Mouse (Mus musculus): ENCODE results near the gene Dcun1d1.

Gene Dcun1d1

DNA sequence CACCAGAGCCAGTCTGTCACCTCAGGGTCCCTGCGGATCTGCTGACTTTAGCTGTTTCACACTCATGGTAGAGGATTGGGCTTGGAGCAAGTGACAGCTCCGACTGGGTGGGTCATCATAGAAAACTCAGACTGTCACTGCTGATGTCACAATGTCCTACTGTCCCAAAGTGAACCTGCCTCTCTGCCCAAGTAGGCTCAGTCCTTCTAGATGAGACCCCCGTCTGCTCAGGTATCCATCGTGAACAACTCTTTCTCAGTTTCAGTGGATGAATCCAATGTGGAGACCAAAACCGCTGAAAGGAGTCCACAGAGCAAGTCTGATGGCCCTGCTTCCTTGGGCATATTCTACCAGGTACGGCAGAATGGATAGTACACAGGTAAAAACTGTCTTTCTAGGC is at the start of gene Dcun1d1:
Gene Dcun1d1 (minus strand): TSS at position 101 of the 400 bp plus-strand sequence.
- DNase-seq (ENCODE audit: low read depth in 2 of 2, low spot score in 2 of 2): no peak

DNA sequence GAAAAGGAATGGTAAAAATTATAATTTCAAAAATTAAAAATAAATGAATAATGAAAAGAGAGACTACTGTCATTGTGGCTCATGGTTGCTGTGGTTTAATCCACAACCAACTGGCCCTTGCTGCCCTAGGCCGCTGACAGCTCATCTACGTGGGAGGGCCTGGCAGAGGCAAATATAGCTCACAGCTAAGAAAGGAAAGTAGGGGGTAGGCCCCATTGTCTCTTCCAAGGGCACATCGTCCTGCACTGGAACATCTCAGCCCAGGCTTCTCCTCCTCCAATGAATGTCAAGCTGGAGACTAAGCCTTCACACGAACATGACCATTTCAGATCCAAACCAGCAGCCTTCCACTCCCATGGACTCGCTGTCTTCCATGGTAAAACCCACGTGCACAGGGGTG is 49.0 kb upstream of the Dcun1d1 start:
- no peak for DNase-seq (ENCODE audit: low read depth in 2 of 2, low spot score in 2 of 2)

DNA sequence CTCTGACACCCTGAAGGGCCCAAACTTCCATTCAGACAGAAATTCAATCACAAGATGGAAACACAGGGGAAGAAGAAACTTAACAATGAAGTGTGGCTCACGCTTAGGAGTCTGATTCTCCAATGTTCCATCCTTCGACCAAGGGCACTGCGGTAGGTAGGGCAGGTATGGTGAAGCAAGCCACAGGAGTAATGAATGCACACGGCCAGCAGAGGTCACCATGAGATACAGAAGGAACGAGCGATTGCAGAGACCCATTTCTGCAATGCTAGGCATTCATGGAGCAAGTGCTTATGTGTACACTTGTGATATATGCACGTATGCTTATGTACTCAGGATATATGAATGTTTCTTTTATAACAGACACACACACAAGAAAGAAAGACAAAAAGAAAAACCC is 36.3 kb upstream of the Dcun1d1 start:
- peak in 1 of 2 experiments; percentile 14 for DNase-seq (ENCODE audit: low read depth in 2 of 2, low spot score in 2 of 2)

DNA sequence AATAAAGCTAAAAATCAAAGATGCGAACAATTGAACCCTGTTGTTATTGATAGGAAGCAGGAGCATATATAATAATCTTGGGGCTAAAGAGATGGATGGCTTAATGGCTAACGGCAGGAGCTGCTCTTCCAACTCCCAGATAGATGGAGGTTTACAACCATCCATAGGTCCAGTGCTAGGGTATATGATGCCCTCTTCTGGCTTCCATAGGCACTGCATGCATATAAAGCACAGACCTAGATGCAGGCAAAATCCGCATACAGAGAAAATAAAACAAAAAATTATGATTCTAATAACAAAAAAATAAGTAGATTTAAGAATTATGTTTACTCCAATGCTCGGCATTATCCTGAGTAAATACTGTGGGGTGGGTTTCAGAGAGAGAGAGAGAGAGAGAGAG is 35.7 kb upstream of the Dcun1d1 start:
- DNase-seq (ENCODE audit: low read depth in 2 of 2, low spot score in 2 of 2): peak in 1 of 2 experiments; percentile 15

DNA sequence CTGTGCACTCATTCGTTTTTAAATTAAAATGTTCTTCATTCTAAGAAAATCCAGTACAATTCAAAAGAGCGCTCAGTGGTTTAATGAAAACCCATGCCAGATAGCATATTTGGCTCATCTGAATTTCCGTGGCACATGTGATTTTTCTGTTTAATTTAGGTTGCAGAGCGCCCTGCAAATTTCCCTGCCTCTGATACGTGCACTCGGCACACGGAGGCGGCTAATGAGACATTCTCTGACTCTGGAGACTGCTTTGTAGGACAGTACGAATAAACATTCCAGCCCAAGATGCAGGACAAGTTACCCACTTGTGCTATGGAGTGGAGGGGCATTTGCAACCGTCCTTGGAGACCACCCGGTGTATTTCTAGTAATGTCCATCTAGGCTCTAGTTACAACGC is 33.9 kb upstream of the Dcun1d1 start:
- no peak for DNase-seq (ENCODE audit: low read depth in 2 of 2, low spot score in 2 of 2)

DNA sequence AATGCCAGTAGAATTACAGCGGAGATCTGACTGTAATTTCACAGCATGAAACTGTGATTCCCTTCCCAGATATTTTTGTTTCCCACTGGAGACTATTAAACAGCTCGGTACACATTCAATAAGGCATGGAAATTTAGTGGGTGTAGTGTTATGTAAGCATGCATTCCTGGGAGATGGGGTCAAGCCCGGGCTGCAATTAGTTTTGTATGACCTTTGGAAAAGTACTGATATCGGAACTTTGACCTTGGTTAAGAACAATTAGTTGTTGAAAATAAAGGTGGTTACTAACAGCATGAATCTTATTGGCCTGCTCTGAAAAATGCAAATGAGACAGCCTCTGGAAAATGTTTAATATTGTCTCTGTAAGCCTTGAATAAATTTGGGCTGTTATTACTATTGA is 33.2 kb upstream of the Dcun1d1 start:
- DNase-seq (ENCODE audit: low read depth in 2 of 2, low spot score in 2 of 2): no peak

DNA sequence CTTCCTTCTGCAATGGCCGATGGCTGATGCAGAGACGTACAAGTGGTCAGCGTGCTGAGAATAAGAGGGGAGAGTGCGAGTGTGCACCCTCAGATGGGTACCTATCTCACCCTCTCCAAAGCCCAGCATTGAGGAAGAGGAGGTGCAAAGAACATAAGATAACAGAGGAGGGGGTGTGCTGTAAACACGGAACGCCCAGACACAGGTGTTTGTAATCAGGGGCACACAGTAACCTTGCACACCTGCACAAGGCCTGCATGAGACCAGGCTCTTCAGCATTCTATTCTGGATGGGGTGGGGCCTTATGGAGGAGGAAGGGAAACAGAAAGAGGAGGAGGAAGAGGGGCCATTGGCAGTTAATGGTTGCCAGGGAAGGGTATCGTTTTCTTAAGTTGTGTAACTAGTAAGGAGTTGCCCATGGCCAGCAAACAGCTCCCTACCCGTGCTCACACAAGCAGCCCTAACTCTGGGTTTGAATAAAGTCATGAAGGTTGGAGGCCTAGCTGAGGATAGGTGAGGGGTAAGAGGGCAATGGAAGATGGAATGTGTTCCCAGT is 30.2 kb upstream of the Dcun1d1 start:
- DNase-seq (ENCODE audit: low read depth in 2 of 2, low spot score in 2 of 2): no peak

DNA sequence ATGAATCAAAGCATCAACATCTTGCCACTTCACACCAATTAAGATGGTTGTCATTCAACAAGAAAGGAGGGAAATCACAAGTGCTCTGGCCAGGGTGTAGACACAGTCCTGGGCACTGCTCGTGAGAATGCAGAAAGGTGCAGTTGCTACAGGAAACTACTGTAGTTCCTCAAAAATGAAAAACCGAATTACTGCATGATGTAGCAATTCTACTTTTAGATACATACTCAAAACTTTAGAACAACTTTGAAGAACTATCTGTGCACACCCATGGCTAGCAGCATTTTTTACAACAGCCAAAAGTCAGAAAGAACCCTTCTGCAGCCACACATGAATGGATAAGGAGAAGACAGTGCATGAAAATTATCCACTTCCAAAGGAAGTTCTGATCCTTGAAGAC is 29.2 kb upstream of the Dcun1d1 start:
- no peak for DNase-seq (ENCODE audit: low read depth in 2 of 2, low spot score in 2 of 2)

DNA sequence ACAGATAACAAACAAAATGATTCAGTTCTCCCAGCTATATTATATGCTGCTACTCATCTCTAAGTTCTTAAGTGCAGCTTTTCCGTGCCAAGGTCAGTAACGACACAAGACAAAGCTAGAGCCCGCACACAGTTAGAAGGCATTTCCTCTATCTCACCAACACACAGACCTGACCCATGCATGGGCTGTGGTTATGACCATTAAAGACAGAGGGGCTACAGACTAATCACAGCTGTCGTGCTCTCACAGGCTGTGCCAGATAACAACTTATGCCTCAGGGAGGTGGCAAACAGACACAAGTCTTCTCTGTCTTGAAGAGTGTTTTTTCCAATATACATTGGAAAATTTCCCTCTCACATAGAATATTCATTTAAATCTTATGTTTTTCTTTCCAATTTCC is 27.7 kb upstream of the Dcun1d1 start:
- DNase-seq (ENCODE audit: low read depth in 2 of 2, low spot score in 2 of 2): no peak

DNA sequence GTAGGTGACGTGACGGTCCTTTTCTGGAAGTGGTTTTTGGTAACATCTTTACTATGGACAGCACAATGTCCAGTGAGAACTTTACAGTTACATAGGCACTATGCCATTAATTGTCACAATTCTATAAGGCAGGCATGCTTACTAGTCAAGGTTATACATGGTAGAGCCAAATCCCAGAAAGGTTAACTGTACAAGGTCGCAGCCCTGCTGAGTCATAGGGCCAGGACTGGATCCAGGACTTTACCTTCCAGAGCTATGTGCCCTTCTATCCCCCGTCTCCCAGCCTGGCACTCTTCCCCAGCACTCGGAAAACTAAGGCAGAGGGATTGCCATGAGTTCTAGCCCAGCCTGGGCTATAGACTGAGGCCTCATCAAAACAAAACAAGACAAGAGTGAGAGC is 26.7 kb upstream of the Dcun1d1 start:
- DNase-seq (ENCODE audit: low read depth in 2 of 2, low spot score in 2 of 2): no peak

DNA sequence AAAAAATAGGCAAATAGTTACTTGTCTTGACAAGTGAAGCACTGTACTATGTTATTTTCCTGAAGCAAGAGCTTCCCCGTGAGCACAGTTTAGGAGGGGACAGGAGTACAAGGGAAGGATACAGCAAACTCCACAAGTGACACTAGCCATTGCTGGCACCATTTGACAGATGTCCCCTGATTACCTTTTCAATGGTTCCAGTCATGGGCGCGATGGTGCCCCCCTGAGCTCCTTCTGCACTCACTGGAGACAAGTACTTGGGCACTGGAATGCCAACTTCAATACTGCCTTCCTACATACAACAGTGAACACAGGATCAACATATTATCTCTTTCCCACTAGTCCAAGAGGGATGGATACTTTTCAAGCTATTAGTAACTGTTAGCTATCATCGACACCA is 26.2 kb upstream of the Dcun1d1 start:
- no peak for DNase-seq (ENCODE audit: low read depth in 2 of 2, low spot score in 2 of 2)

DNA sequence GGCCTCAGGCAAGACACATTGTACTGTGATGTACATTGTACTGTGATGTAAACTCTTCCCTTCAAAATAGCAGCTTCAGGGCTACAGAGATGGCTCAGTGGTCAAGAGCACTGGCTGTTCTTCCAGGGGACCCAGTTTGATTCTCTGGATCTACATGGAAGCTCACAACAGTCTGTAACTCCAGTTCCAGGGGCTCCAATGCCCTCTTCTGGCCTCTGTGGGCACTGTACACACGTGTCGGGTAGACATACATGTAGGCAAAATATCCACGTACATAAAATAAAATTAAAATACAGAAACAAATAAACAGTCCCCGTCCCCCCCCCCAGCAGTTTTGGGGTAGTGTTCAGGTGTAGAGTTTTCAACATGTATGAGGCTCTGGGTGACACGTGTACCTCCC is 25.7 kb upstream of the Dcun1d1 start:
- no peak for DNase-seq (ENCODE audit: low read depth in 2 of 2, low spot score in 2 of 2)

DNA sequence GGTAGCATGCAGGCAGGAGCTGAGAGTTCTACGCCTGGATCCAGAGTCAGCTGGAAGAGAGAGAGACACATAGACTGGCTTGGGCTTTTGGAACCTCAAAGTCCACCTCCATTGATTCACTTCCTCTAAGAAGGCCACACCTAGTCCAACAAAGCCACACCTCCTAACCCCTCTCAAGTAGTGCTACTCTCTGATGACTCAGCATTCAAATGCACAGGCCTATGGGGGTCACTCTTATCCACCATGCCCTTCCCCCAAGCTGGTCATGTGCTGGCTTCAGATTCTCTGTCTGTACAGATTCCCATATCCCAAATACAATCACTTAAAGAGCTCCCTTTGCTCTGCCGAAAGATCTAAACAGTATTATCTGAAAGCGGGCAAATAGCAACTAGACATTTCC is 20.0 kb upstream of the Dcun1d1 start:
- no peak for DNase-seq (ENCODE audit: low read depth in 2 of 2, low spot score in 2 of 2)

DNA sequence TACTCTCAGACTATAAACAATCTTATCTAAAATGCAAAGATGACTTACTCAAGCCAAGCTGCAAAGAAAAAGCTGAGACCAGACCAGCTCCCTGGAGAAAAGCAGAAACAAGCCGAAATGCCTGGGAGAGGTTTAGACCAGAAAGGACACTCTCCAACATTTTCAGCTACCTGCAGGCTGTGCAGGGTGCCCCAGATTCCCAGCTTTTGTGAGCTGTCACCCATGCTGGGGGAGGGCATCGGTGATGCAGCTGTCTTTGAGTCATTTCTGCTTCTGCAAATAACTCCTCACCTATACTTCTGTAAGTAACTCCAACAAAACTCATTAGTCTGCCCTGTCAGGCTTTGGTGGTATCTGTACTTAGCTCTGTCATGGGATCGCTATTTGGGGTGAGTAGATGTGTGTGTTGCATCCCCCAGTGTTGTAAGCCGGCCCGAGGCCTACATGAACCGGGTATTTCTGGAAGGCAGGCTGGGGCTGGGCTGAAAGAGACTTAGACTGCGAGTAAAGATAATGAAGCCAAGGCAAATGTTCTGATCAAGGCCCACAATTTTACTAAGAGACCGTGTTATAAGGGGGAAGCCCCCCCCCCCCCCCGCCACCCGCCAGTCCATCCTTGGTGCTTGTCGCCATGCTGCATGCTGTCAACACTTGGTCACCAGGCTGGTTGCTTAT is 17.8 kb upstream of the Dcun1d1 start:
- no peak for DNase-seq (ENCODE audit: low read depth in 2 of 2, low spot score in 2 of 2)

DNA sequence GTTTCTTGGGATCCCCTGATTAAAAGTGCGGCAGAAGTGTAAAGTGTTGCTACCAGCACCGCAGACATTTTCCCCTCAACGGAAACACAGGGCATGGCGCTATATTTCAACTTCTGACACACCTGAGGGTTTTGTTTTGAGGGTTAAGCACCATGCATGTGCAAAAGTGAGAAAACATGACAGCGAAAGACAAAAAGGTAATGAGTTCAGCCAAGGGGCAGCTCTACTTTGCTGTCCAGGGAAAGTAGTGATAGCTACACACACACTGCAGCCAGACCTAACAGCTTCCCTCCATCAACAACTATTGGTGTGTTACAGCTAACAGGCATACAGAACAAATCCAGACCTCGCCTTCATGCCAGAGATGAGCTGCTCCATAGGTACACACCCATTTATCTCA is 16.6 kb upstream of the Dcun1d1 start:
- no peak for DNase-seq (ENCODE audit: low read depth in 2 of 2, low spot score in 2 of 2)

DNA sequence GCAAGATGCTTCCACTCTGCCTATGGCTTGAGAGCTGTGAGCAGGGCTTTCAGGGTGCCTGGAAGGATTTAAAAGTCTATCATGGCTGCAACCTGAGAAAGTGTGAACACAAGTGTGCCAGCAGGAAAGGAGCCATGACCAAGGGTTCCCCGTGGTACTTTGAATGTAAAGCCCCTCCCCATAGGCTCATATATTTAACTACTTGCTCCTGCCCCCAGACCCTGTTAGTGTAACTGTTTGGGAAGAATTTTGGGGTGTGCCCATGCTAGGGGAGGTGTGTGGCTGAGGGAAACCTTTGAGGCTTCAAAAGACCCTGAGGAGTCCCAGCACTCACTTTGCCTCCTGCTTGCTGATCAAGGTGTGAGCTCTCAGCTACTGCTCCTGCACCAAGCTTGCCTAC is 15.9 kb upstream of the Dcun1d1 start:
- DNase-seq (ENCODE audit: low read depth in 2 of 2, low spot score in 2 of 2): no peak

DNA sequence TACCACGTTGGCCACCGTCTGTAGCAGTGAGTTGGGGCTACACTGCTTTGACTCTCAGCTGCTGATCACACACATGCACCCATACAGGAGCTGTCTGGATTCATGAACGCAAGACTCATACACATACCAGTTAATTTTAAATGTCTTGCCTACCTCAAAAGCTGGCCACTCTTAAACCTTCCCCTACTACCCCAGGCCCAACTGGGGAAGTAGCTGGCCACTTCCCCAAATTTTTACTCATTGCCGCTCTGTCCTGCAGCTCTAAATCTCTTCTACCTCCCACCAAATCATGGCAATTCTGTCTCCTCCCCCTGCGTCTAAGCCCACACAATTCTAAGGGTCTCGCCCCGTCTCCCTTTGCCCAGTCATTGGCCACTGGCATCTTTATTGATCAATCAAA is 11.0 kb upstream of the Dcun1d1 start:
- no peak for DNase-seq (ENCODE audit: low read depth in 2 of 2, low spot score in 2 of 2)

DNA sequence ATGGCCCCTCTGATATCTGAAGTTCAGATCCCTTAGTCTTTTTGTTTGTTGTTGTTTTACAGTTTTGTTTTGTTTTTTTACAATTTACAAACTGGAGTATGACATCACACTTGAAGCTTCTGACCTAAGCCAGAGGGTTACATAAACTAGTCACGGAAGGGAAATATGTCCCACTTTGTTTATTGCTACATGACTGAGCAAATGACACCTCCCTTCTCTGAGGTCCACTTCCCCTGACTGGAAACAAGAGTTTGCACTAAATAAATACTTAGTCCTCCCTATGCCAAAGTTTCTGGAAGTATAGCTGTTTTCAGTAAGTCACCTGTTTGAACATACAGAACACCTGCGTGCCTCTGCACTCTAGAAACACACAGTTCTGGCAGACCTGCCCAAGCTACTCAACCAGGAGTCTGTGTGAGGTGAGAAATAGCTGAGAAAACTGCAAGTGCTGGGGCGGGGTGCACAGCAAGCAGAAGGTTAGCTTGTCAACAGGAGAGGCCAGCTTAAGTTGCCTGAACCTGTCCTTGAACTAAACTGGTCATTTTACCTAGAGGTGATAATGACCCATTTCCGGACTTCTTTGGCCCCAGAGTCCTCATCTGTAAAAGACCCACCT is 3.4 kb upstream of the Dcun1d1 start:
- no peak for DNase-seq (ENCODE audit: low read depth in 2 of 2, low spot score in 2 of 2)

DNA sequence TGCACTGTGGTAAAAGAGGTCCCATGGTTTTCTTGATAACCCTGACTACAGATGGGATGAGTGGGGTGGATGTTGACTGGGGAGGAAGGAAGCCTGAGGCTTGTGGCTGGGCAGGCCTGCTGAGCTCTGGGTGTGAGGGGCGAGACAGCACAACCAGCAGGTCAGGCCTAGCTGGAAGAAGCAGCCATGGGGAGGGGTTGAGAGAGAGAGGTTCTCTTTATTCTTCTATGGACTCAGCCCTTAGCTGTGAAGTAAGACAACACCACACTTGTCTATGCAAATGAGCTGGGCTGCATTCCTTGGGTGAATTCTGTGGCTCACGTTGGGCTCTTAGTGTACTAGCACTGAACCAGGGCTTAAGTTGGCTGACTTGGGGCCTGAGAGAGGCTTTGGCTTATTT is 2.8 kb upstream of the Dcun1d1 start:
- DNase-seq (ENCODE audit: low read depth in 2 of 2, low spot score in 2 of 2): no peak

DNA sequence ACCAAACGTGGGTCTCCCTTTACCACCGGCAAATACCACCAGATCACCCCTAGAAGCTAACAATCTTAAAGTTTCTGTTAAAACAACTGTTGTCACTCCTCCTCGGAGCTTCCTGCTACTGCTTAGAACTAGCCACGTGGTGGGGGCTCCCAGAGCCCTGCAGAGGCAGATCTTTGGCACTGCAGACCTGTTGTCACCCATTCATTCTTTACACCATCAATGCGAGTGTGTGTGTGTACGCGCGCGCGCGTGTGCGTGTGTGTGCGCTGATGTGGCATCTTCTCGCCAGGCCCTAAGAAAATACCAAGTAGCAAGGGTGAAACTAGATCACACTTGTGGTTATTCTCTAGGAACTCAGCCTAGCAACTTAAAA is 3.9 kb downstream of the Dcun1d1 start:
- DNase-seq (ENCODE audit: low read depth in 2 of 2, low spot score in 2 of 2): peak; percentile 34 to 51

DNA sequence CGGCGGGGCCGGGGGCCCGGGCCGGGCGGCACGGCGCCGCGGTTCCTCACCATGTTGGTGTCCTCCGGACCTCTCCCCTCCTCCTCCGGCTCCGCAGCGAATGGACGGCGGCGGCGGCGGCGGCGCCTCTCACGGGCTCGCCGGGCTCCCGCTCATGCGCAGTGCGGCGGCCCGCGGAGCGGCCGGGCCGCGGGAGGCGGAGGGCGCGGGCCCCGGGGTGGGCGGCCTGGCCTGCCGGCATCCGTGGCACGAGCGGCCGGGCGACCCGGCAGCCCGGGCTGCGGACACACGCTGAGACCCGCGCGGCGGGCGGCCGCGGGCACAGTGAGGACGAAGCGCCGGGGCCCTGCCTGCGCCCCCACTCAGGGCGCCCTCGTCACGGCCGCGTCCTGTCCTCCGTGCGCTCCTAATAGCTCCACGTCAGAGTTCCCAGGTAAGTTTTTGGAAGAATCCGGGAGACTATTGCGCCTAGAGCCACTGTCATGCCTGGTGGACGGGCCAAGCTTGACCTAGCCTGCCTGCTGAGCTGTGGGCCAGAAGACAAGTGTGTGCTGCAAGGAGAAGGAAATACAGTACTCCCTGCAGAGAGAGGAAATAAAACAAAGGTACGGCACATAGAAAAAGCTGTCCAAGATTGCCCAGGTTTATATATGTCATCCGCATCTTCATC is 4.4 kb downstream of the Dcun1d1 start:
- peak; percentile 61 to 68 for DNase-seq (ENCODE audit: low read depth in 2 of 2, low spot score in 2 of 2)

Measured in CD8-positive naive resting alpha-beta T cell, adult 2 months (primary cell).